ENCODE assay signal across 8 mouse cellular contexts in genomic region chr11:70686901-70687566, GRCm38 (mm10). TPM values are rescaled to one million over a fixed set of nuclear protein-coding genes. Genes with fewer than 3 reads are reported as not detected.
DNase-seq lines count a peak whose midpoint lies in the region; ATAC-seq and TF ChIP-seq lines count a peak whose summit lies in the region.

No protein-coding gene starts in this region.

- DNase-seq in embryo, embryonic 10 days (ENCODE audit: low spot score), result peak; percentile 49
- DNase-seq in embryo, embryonic 9.5 days (ENCODE audit: extremely low spot score), result no peak
- DNase-seq in NIH3T3 (ENCODE audit: low read depth), result peak; percentile 43
- no peak for DNase-seq in hindbrain, embryonic 10.5 days (ENCODE audit: low spot score)
- DNase-seq in left cerebral cortex, adult 2 months (ENCODE audit: extremely low spot score in 1 of 2, low spot score in 2 of 2), result peak; percentile 51 to 70
- DNase-seq in stomach, postnatal 0 days (ENCODE audit: low spot score), result peak; percentile 45

- H3K4me1 ChIP-seq in embryonic facial prominence, embryonic 13.5 days, result peaks cover 21% of the 10 kb centered on the region
- H3K4me1 ChIP-seq in hindbrain, embryonic 10.5 days (replicated peaks), result peaks cover 45% of the 10 kb centered on the region
- H3K4me1 ChIP-seq in stomach, postnatal 0 days (replicated peaks; ENCODE audit: control insufficient read depth, insufficient read depth), result 0 out of 2 replicates have a peak, but pooled peaks cover 4% of the 10 kb centered on the region

- H3K4me2 ChIP-seq in embryonic facial prominence, embryonic 13.5 days, result peak overlapping the region; percentile 82
- H3K4me2 ChIP-seq in stomach, postnatal 0 days (replicated peaks; ENCODE audit: low read depth), result peak overlapping the region; percentile 94

- peak overlapping the region; percentile 79 for H3K4me3 ChIP-seq in embryonic facial prominence, embryonic 13.5 days
- peak overlapping the region; percentile 82 for H3K4me3 ChIP-seq in hindbrain, embryonic 10.5 days
- H3K4me3 ChIP-seq in left cerebral cortex, adult 2 months, result peak overlapping the region; percentile 98
- peak overlapping the region; percentile 85 for H3K4me3 ChIP-seq in stomach, postnatal 0 days (ENCODE audit: low read depth, low read length)

- intact Hi-C loops in left cerebral cortex, adult 2 months (cut with DNase I), result no loop called here

- TF ChIP-seq CTCF in left cerebral cortex, adult 2 months (IDR thresholded peaks at IDR 0.05), result no peak
- TF ChIP-seq CTCF in stomach, postnatal 0 days (IDR thresholded peaks at IDR 0.05; ENCODE audit: low read depth), result peak; percentile 47

- H3K27me3 ChIP-seq in embryonic facial prominence, embryonic 13.5 days, result no peaks in the 10 kb centered on the region
- H3K27me3 ChIP-seq in hindbrain, embryonic 10.5 days (ENCODE audit: insufficient read depth, poor library complexity, severe bottlenecking), result no peaks in the 10 kb centered on the region
- no peaks in the 10 kb centered on the region for H3K27me3 ChIP-seq in stomach, postnatal 0 days (ENCODE audit: control insufficient read depth, insufficient read depth, low read length)

- ATAC-seq in embryonic facial prominence, embryonic 13.5 days (ENCODE audit: insufficient number of reproducible peaks, insufficient read depth, low FRiP score, low TSS enrichment, low read depth), result peak; percentile 49; the same call in 1 of the 2 replicates
- ATAC-seq in megakaryocyte, adult 5-6 weeks (ENCODE audit: poor library complexity, severe bottlenecking), result peak; percentile 45
- peak; percentile 46 for ATAC-seq in stomach, postnatal 0 days (ENCODE audit: low FRiP score, low TSS enrichment)

- peak overlapping the region; percentile 91 for H3K9ac ChIP-seq in embryonic facial prominence, embryonic 13.5 days
- peak overlapping the region; percentile 87 for H3K9ac ChIP-seq in stomach, postnatal 0 days (ENCODE audit: low read length)

- H3K27ac ChIP-seq in embryonic facial prominence, embryonic 13.5 days, result peak overlapping the region; percentile 85
- H3K27ac ChIP-seq in hindbrain, embryonic 10.5 days, result peak overlapping the region; percentile 92
- H3K27ac ChIP-seq in left cerebral cortex, adult 2 months, result peak overlapping the region; percentile 99
- H3K27ac ChIP-seq in stomach, postnatal 0 days (replicated peaks), result peak overlapping the region; percentile 95

- H3K9me3 ChIP-seq in embryonic facial prominence, embryonic 13.5 days, result no peaks in the 10 kb centered on the region
- no peaks in the 10 kb centered on the region for H3K9me3 ChIP-seq in hindbrain, embryonic 10.5 days
- H3K9me3 ChIP-seq in stomach, postnatal 0 days (ENCODE audit: control insufficient read depth, low read length), result no peaks in the 10 kb centered on the region

- no peak for TF ChIP-seq EP300 in stomach, postnatal 0 days (optimal IDR thresholded peaks at IDR 0.05)

- WGBS in embryonic facial prominence, embryonic 13.5 days, result 4% methylated on average over 16 of the region's 16 CpGs
- WGBS in hindbrain, embryonic 10.5 days, result 6% methylated on average over 16 of the region's 16 CpGs
- WGBS in stomach, postnatal 0 days, result 2% methylated on average over 16 of the region's 16 CpGs

- H3K36me3 ChIP-seq in embryonic facial prominence, embryonic 13.5 days, result peaks cover 35% of the 10 kb centered on the region
- H3K36me3 ChIP-seq in hindbrain, embryonic 10.5 days, result peaks cover 36% of the 10 kb centered on the region
- H3K36me3 ChIP-seq in stomach, postnatal 0 days (ENCODE audit: control insufficient read depth, insufficient read depth, low read length), result peaks cover 11% of the 10 kb centered on the region; the same call in 1 of the 2 replicates

RNA-seq across cellular contexts. Expression of gene Camta2, which starts 0.9 kb away (rescaled TPM):
- polyA plus RNA-seq in embryonic facial prominence, embryonic 13.5 days (2015; fragmentation: Nextera tagmentation; extraction: Ambion mirVana), result 13.4 TPM in 2 replicates
- 10.8 and 11.8 TPM in 2 replicates for polyA plus RNA-seq in hindbrain, embryonic 10.5 days (2016; fragmentation: Nextera tagmentation; extraction: Ambion mirVana)
- total RNA-seq in left cerebral cortex, adult 2 months (2021), result 100 to 1,000 TPM; 238 to 261 TPM
- 24.5 and 27.0 TPM in 2 replicates for total RNA-seq in megakaryocyte, adult 5-6 weeks (2015)
- total RNA-seq in megakaryocyte, adult 5-6 weeks (2017), result 6.4 and 12.5 TPM in 2 replicates
- polyA plus RNA-seq in stomach, postnatal 0 days (2015; fragmentation: Nextera tagmentation; extraction: Ambion mirVana), result 6.5 and 7.9 TPM in 2 replicates

RNA-seq across cellular contexts. Expression of gene Inca1, which starts 12.9 kb away (rescaled TPM):
- polyA plus RNA-seq in embryonic facial prominence, embryonic 13.5 days (2015; fragmentation: Nextera tagmentation; extraction: Ambion mirVana), result 1.1 and 1.3 TPM in 2 replicates
- polyA plus RNA-seq in hindbrain, embryonic 10.5 days (2016; fragmentation: Nextera tagmentation; extraction: Ambion mirVana), result 0.90 and 1.1 TPM in 2 replicates
- total RNA-seq in left cerebral cortex, adult 2 months (2021), result 1 to 10 TPM; 1.8 to 3.0 TPM
- total RNA-seq in megakaryocyte, adult 5-6 weeks (2015), result not detected in 2 replicates
- total RNA-seq in megakaryocyte, adult 5-6 weeks (2017), result 0.57 TPM in 1 of 2 replicates, not detected in the other
- polyA plus RNA-seq in stomach, postnatal 0 days (2015; fragmentation: Nextera tagmentation; extraction: Ambion mirVana), result 1.6 and 2.1 TPM in 2 replicates

RNA-seq across cellular contexts. Expression of gene Kif1c, which starts 13.3 kb away (rescaled TPM):
- 4.2 and 4.5 TPM in 2 replicates for polyA plus RNA-seq in embryonic facial prominence, embryonic 13.5 days (2015; fragmentation: Nextera tagmentation; extraction: Ambion mirVana)
- polyA plus RNA-seq in hindbrain, embryonic 10.5 days (2016; fragmentation: Nextera tagmentation; extraction: Ambion mirVana), result 1.7 and 2.1 TPM in 2 replicates
- total RNA-seq in left cerebral cortex, adult 2 months (2021), result 10 to 100 TPM; 58.1 to 60.7 TPM
- 6.7 and 7.7 TPM in 2 replicates for total RNA-seq in megakaryocyte, adult 5-6 weeks (2015)
- 17.4 and 21.6 TPM in 2 replicates for total RNA-seq in megakaryocyte, adult 5-6 weeks (2017)
- 4.7 TPM in 2 replicates for polyA plus RNA-seq in stomach, postnatal 0 days (2015; fragmentation: Nextera tagmentation; extraction: Ambion mirVana)

RNA-seq across cellular contexts. Expression of gene Spag7, which starts 17.8 kb away (rescaled TPM):
- 159 and 163 TPM in 2 replicates for polyA plus RNA-seq in embryonic facial prominence, embryonic 13.5 days (2015; fragmentation: Nextera tagmentation; extraction: Ambion mirVana)
- 185 and 191 TPM in 2 replicates for polyA plus RNA-seq in hindbrain, embryonic 10.5 days (2016; fragmentation: Nextera tagmentation; extraction: Ambion mirVana)
- 10 to 100 TPM; 52.2 to 56.7 TPM for total RNA-seq in left cerebral cortex, adult 2 months (2021)
- 78.5 and 83.3 TPM in 2 replicates for total RNA-seq in megakaryocyte, adult 5-6 weeks (2015)
- total RNA-seq in megakaryocyte, adult 5-6 weeks (2017), result 67.0 and 83.5 TPM in 2 replicates
- 77.7 and 79.4 TPM in 2 replicates for polyA plus RNA-seq in stomach, postnatal 0 days (2015; fragmentation: Nextera tagmentation; extraction: Ambion mirVana)

RNA-seq across cellular contexts. Expression of gene Eno3, which starts 30.0 kb away (rescaled TPM):
- 18.3 and 19.7 TPM in 2 replicates for polyA plus RNA-seq in embryonic facial prominence, embryonic 13.5 days (2015; fragmentation: Nextera tagmentation; extraction: Ambion mirVana)
- polyA plus RNA-seq in hindbrain, embryonic 10.5 days (2016; fragmentation: Nextera tagmentation; extraction: Ambion mirVana), result 39.3 and 53.3 TPM in 2 replicates
- total RNA-seq in left cerebral cortex, adult 2 months (2021), result 10 to 100 TPM in 1 of 2 experiments, 1 to 10 TPM in 1; 9.8 to 10.6 TPM
- total RNA-seq in megakaryocyte, adult 5-6 weeks (2015), result 6.3 and 7.8 TPM in 2 replicates
- 5.9 and 8.2 TPM in 2 replicates for total RNA-seq in megakaryocyte, adult 5-6 weeks (2017)
- 9.6 and 10.8 TPM in 2 replicates for polyA plus RNA-seq in stomach, postnatal 0 days (2015; fragmentation: Nextera tagmentation; extraction: Ambion mirVana)

Comparison
In these comparisons a context has a peak if more than half of its experiments do, and no peak if none do; other contexts are left out.
1. DNase-seq: peak in embryo, embryonic 10 days (single experiment), NIH3T3 (single experiment), left cerebral cortex, adult 2 months (2 of 2) and stomach, postnatal 0 days (single experiment); none in embryo, embryonic 9.5 days (single experiment) and hindbrain, embryonic 10.5 days (single experiment).
2. Peak in every context shown above with its lines, with median percentiles within 50 percentile points of each other: ATAC-seq, H3K27ac ChIP-seq and H3K4me3 ChIP-seq.